Mouse (Mus musculus) testis, adult 2 months (tissue): ENCODE measurements around the gene Acvr2b.
"Not testable (repeated sequence)": the region's sequence is repeated elsewhere in the genome, so short reads cannot be mapped to it uniquely, and the experiment has no call there.

Source experiments
- CTCF ChIP-seq: fragments of 200-500 bp; IDR thresholded peaks from 2 replicates; pipeline ENCODE4 v1.5.1; 2012; ENCODE audit warnings: low read depth, mild to moderate bottlenecking, inconsistent platforms, low read length, moderate library complexity; ENCODE audit not compliant: control insufficient read depth, insufficient read depth, insufficient replicate concordance
- POLR2A ChIP-seq: fragments of 200-500 bp; IDR thresholded peaks from 2 replicates; pipeline ENCODE4 v1.6.1; 2012; ENCODE audit warnings: low read depth, mild to moderate bottlenecking, inconsistent platforms, low read length, moderate library complexity; ENCODE audit not compliant: control insufficient read depth

GRCm38 (mm10) chr9:119370770-119371169 lies 31.1 kb upstream of the Acvr2b start:
- not testable (repeated sequence) for TF ChIP-seq CTCF, POLR2A
